Mouse (Mus musculus) embryonic facial prominence, embryonic 14.5 days (tissue): Measurements from ENCODE around the gene Tor1aip2. TPM values are rescaled to one million over a fixed set of nuclear protein-coding genes. Genes with fewer than 3 reads are reported as not detected.

Experiments used
- ATAC-seq: fragments of 200-750 bp; cut with Nextera tagmentation; 2 replicates; pipeline ENCODE4 v1.8.0; 2017; ENCODE audit warnings: low read depth, moderate number of reproducible peaks, moderate TSS enrichment
- DNase-seq: peaks from one replicate; pipeline ENCODE4 v3.0.0-alpha.2; 2015; ENCODE audit warnings: low spot score
- H3K27ac ChIP-seq: fragments of 300-500 bp; sonication (generic); replicated peaks from 2 replicates; pipeline ENCODE4 v1.5.1; 2014; ENCODE audit warnings: low read depth, mild to moderate bottlenecking, low read length, moderate library complexity
- H3K27me3 ChIP-seq: fragments of 300-500 bp; sonication (generic); replicated peaks from 2 replicates; pipeline ENCODE4 v1.6.1; 2014; ENCODE audit warnings: low read length; ENCODE audit not compliant: control insufficient read depth, insufficient read depth
- H3K36me3 ChIP-seq: fragments of 300-500 bp; sonication (generic); 2 replicates; pipeline ENCODE4 v1.6.1; 2014; ENCODE audit warnings: low read length, mixed read lengths; ENCODE audit not compliant: control insufficient read depth, insufficient read depth
- H3K4me1 ChIP-seq: fragments of 300-500 bp; sonication (generic); 2 replicates; pipeline ENCODE4 v1.6.1; 2014; ENCODE audit warnings: antibody characterized with exemption, low read length; ENCODE audit not compliant: control insufficient read depth, insufficient read depth
- H3K4me2 ChIP-seq: fragments of 300-500 bp; sonication (generic); 2 replicates; pipeline ENCODE4 v1.6.1; 2014; ENCODE audit warnings: low read depth, mild to moderate bottlenecking, low read length, moderate library complexity, mixed read lengths
- H3K4me3 ChIP-seq: fragments of 300-500 bp; sonication (generic); 2 replicates; pipeline ENCODE4 v1.5.1; 2014; ENCODE audit warnings: low read depth, mild to moderate bottlenecking, low read length
- H3K9ac ChIP-seq: fragments of 300-500 bp; sonication (generic); 2 replicates; pipeline ENCODE4 v1.6.1; 2014; ENCODE audit warnings: low read depth, mild to moderate bottlenecking, low read length, moderate library complexity, mixed read lengths
- H3K9me3 ChIP-seq: fragments of 300-500 bp; sonication (generic); 2 replicates; pipeline ENCODE4 v1.6.1; 2016; ENCODE audit warnings: low read length; ENCODE audit not compliant: control insufficient read depth
- WGBS: fragments of 180-500 bp; shearing (Covaris S2); extraction: QIAGEN DNeasy Blood & Tissue Kit; methylation state at CpG from one replicate; pipeline ENCODE4 v1.1.7; 2014; 5-methylcytosine and 5-hydroxymethylcytosine counted together
- polyA plus RNA-seq: library from polyadenylated mRNA; unstranded; fragments of >200 nt; fragmentation: Nextera tagmentation; extraction: Ambion mirVana; gene quantifications from 2 replicates; pipeline ENCODE4 v1.2.1, GENCODE M21; 2014

Tor1aip2 gene
- polyA plus RNA-seq, 1 experiment from 2014 or later: 113 TPM

DNA sequence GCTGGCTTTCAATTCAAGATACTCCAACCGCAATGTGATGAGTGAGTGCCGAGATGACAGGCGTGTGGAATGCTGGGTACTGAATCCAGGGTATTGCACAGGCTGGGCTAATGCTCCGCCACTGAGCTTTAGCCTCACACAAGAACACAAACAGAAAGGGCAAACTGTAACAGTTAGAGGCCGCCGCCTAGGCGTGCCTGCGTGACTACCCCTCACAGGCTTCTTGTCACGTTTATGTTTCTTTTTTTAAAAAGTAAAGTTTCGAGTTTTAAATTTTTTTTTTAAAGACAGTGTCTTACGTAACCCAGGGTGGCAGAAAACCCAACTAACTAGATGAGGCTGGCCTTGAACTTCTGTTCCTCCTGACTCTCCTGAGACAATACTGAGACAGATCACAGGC, 29.3 kb upstream of the Tor1aip2 start:
- Histone ChIP-seq H3K36me3 (peaks cover 46% of the 10 kb centered on the region), H3K4me2 (no peak overlapping the region), H3K9me3 (no peaks in the 10 kb centered on the region), H3K27ac (no peak overlapping the region), H3K27me3 (no peaks in the 10 kb centered on the region), H3K4me3 (no peak overlapping the region), H3K9ac (no peak overlapping the region), H3K4me1 (no peaks in the 10 kb centered on the region)
- DNase-seq (no peak), ATAC-seq (no peak)
- 92% methylated on average over 11 of the region's 11 CpGs for WGBS

GRCm38 (mm10) chr1:156009003-156009402, 26.2 kb upstream of the Tor1aip2 start:
- Histone ChIP-seq H3K9me3 (no peaks in the 10 kb centered on the region), H3K36me3 (peaks cover 61% of the 10 kb centered on the region), H3K9ac (no peak overlapping the region), H3K4me1 (no peaks in the 10 kb centered on the region), H3K4me3 (no peak overlapping the region), H3K27ac (no peak overlapping the region), H3K27me3 (no peaks in the 10 kb centered on the region), H3K4me2 (no peak overlapping the region)
- WGBS: 71% methylated on average over 1 of the region's 1 CpGs
- DNase-seq (no peak), ATAC-seq (no peak)

GRCm38 (mm10) chr1:156019800-156020199, 15.4 kb upstream of the Tor1aip2 start:
- WGBS: 67% methylated on average over 1 of the region's 1 CpGs

GRCm38 (mm10) chr1:156020402-156020801, 14.8 kb upstream of the Tor1aip2 start:
- no peak overlapping the region for H3K27ac ChIP-seq
- no peak for DNase-seq
- no peak overlapping the region for H3K4me3 ChIP-seq
- H3K9me3 ChIP-seq: no peaks in the 10 kb centered on the region
- H3K4me1 ChIP-seq: no peaks in the 10 kb centered on the region
- H3K9ac ChIP-seq: no peak overlapping the region
- ATAC-seq: no peak
- H3K36me3 ChIP-seq: peaks cover 67% of the 10 kb centered on the region
- 87% methylated on average over 1 of the region's 1 CpGs for WGBS
- no peaks in the 10 kb centered on the region for H3K27me3 ChIP-seq
- no peak overlapping the region for H3K4me2 ChIP-seq

More at GRCm38 (mm10) chr1:156019800-156020199, 15.4 kb upstream of the Tor1aip2 start:
- H3K27me3 ChIP-seq: no peaks in the 10 kb centered on the region
- DNase-seq: peak; percentile 70
- no peak overlapping the region for H3K9ac ChIP-seq
- no peaks in the 10 kb centered on the region for H3K9me3 ChIP-seq
- no peak overlapping the region for H3K4me2 ChIP-seq
- H3K27ac ChIP-seq: no peak overlapping the region
- H3K4me1 ChIP-seq: no peaks in the 10 kb centered on the region
- peak; percentile 88 for ATAC-seq
- H3K4me3 ChIP-seq: no peak overlapping the region
- peaks cover 68% of the 10 kb centered on the region for H3K36me3 ChIP-seq

DNA sequence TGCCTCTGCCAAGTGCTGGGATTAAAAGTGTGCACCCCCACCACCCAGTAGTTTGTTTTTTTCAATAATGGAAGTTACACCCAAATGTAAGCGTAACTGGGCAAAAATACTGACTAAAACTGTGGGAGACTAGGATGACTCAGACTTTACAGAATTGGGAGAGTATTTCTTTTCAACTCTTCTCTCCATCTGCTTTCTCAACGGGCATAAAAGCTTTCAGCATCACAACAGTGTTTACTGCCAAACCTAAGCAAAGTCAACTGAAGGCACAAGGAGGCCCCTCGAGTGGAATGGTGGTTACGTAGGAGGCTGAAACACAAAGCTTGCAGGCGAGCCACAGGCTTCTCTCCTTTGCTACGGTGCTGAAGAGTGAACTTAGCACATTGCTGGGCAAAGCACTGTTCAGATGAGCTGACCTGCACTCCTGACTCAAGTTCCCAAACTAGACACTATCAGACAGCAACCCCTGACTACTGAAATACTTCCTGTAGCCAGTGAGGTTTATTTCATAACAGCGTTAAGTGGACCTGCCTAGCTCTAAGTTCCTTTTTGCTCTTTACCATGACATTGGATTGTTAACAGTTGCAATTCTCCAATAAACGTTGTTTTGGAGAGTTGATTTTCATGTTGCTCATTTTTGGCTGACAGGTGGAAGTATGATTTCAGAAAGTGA, 10.2 kb upstream of the Tor1aip2 start:
- H3K4me1 ChIP-seq: no peaks in the 10 kb centered on the region
- no peaks in the 10 kb centered on the region for H3K9me3 ChIP-seq
- no peak overlapping the region for H3K9ac ChIP-seq
- ATAC-seq (no peak), DNase-seq (no peak)
- H3K27ac ChIP-seq: no peak overlapping the region
- 91% methylated on average over 8 of the region's 8 CpGs for WGBS
- H3K4me3 ChIP-seq: no peak overlapping the region
- peaks cover 73% of the 10 kb centered on the region for H3K36me3 ChIP-seq
- no peak overlapping the region for H3K4me2 ChIP-seq
- H3K27me3 ChIP-seq: no peaks in the 10 kb centered on the region

DNA sequence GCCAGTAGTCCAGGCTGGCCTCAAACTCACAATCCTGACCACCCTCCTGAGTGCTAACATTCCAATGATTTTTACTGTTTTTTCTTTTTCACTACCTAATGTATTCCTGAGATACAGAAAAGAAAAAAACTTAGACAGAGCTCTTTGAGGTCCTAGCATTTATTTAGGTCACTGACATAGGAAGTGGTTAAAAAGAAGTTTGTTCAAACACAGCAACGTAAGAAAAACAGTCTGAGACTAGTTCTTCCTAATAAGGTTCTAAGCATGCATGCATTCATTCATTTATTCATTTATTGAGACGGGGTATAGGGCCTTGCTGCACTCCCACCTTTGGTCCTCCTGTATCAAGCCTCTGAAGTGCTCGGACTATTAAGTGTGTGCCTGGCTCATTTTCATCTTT, 7.4 kb upstream of the Tor1aip2 start:
- Histone ChIP-seq H3K27me3 (no peaks in the 10 kb centered on the region), H3K9me3 (no peaks in the 10 kb centered on the region), H3K4me3 (no peak overlapping the region), H3K4me1 (no peaks in the 10 kb centered on the region), H3K27ac (no peak overlapping the region), H3K9ac (no peak overlapping the region), H3K36me3 (peaks cover 77% of the 10 kb centered on the region), H3K4me2 (no peak overlapping the region)
- WGBS: 91% methylated on average over 3 of the region's 3 CpGs
- DNase-seq (no peak), ATAC-seq (no peak)

DNA sequence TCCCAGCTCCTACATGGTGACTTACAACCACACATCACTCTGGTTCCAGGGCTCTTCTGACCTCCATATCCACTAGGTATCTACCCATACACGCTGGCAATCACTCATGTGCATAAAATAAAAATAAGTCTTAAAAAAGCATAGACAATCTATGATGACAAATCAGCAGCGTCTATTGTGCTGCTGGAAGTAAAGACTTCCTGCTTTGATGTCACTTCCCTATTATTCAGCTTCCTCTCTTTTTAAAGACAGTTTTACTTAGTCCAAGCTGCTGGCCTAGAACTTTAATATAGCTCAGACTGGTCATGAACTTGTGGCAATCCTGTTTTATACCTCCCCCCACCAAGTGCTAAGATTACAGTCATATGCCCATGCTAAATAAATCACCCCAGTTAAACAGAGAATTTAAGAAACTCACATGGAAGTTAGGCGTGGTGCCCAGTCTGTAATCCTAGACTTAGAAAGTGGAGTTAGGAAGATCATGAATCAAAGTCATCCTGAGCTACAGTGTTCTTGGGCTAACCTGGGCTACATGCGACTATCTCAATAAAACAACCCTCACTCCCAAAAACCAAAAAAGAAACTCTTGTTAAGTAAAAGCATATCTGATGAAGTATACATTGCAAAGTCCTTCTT, 6.7 kb upstream of the Tor1aip2 start:
- peaks cover 83% of the 10 kb centered on the region for H3K36me3 ChIP-seq
- H3K4me1 ChIP-seq: no peaks in the 10 kb centered on the region
- DNase-seq: no peak
- H3K4me2 ChIP-seq: no peak overlapping the region
- H3K9ac ChIP-seq: no peak overlapping the region
- no peaks in the 10 kb centered on the region for H3K27me3 ChIP-seq
- H3K27ac ChIP-seq: no peak overlapping the region
- 91% methylated on average over 4 of the region's 4 CpGs for WGBS
- H3K9me3 ChIP-seq: no peaks in the 10 kb centered on the region
- H3K4me3 ChIP-seq: no peak overlapping the region
- no peak for ATAC-seq

GRCm38 (mm10) chr1:156033921-156034320, 1.3 kb upstream of the Tor1aip2 start:
- H3K4me2 ChIP-seq: no peak overlapping the region
- no peaks in the 10 kb centered on the region for H3K27me3 ChIP-seq
- DNase-seq (no peak), ATAC-seq (no peak)
- 96% methylated on average over 7 of the region's 7 CpGs for WGBS
- H3K4me3 ChIP-seq: no peak overlapping the region
- H3K27ac ChIP-seq: no peak overlapping the region
- no peak overlapping the region for H3K9ac ChIP-seq
- H3K9me3 ChIP-seq: no peaks in the 10 kb centered on the region
- peaks cover 13% of the 10 kb centered on the region; the same call in 1 of the 2 replicates for H3K4me1 ChIP-seq
- H3K36me3 ChIP-seq: peaks cover 51% of the 10 kb centered on the region

DNA sequence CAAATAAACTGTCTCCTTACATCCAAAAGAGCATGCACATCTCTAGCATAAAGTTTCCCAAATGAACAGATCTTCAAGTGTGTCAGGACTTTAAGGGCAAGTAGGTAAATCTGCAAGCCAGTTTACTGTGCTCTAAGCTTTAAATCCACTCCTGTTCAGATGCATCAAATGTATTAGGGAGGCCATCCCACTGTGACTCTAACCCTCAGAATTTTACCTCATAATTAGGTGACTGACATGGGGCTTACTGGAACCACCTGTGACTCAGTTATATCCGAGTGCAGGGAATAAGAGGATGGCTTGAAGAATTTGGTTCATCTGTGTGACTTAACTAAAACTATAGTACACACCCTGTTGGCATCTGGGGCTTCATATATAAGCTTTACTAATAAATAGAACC, 542 bp upstream of the Tor1aip2 start:
- WGBS: 11% methylated on average over 1 of the region's 1 CpGs
- peaks cover 43% of the 10 kb centered on the region for H3K36me3 ChIP-seq

More for the DNA sequence above, 542 bp upstream of the Tor1aip2 start:
- Histone ChIP-seq H3K9me3 (no peaks in the 10 kb centered on the region), H3K4me2 (peak overlapping the region; percentile 65), H3K9ac (peak overlapping the region; percentile 97), H3K27ac (peak overlapping the region; percentile 100), H3K4me1 (peaks cover 13% of the 10 kb centered on the region; the same call in 1 of the 2 replicates), H3K27me3 (no peaks in the 10 kb centered on the region), H3K4me3 (peak overlapping the region; percentile 86)
- ATAC-seq (no peak), DNase-seq (no peak)
